Mouse (Mus musculus) heart, postnatal 4 days (tissue): ENCODE results near the gene Glis1. TPM values are rescaled to one million over a fixed set of nuclear protein-coding genes. Genes with fewer than 3 reads are reported as not detected.

ENCODE experiments used
- microRNA-seq, 2 experiments: library from miRNA; unstranded; fragments of <30 nt; microRNA quantifications; one replicate each; pipeline ENCODE4 v1.2.0; 2021 to 2022
- total RNA-seq, 2 experiments: library from RNA; stranded (reverse); gene quantifications; 2 replicates each; pipeline ENCODE4 v1.2.3; 2021

Gene Glis1
- total RNA-seq, 2 experiments from 2014 or later: 0.26 to 0.79 TPM

Small RNAs within 50 kb of the gene (microRNA-seq; reads per million reads assigned to microRNA genes)
- gene Gm24804: 0 reads per million in 2 experiments

Other genes with a start within 250 kb of the Glis1 start
- not detected for gene Ldlrad1, start 225.4 kb upstream of the Glis1 start, total RNA-seq
- gene Lrrc42, start 181.1 kb upstream of the Glis1 start, total RNA-seq: 10 to 100 TPM; 23.1 to 24.9 TPM
- gene Hspb11, start 181.0 kb upstream of the Glis1 start, total RNA-seq: 10 to 100 TPM; 16.1 to 18.4 TPM
- gene Dio1, start 127.4 kb upstream of the Glis1 start, total RNA-seq: not detected
- 10 to 100 TPM; 28.0 to 32.3 TPM for gene Yipf1, start 120.2 kb upstream of the Glis1 start, total RNA-seq
- gene Ndc1, start 66.8 kb upstream of the Glis1 start, total RNA-seq: 10 to 100 TPM; 23.5 to 27.3 TPM
- not detected for gene Dmrtb1, start 249.6 kb downstream of the Glis1 start, total RNA-seq